Mouse (Mus musculus) adrenal gland, postnatal 10 days (tissue): ENCODE data around the gene Adgrb3. TPM values are rescaled to one million over a fixed set of nuclear protein-coding genes. Genes with fewer than 3 reads are reported as not detected.
"Not testable (repeated sequence)": the region's sequence is repeated elsewhere in the genome, so short reads cannot be mapped to it uniquely, and the experiment has no call there.

Source experiments
- DNase-seq: peaks from one replicate; pipeline ENCODE4 v3.0.0; 2021; ENCODE audit warnings: mixed read lengths
- total RNA-seq, 2 experiments: library from RNA; stranded (reverse); gene quantifications; 2 replicates each; pipeline ENCODE4 v1.2.3; 2021

Gene Adgrb3
- total RNA-seq, 2 experiments from 2014 or later: 2.4 to 4.5 TPM

DNA sequence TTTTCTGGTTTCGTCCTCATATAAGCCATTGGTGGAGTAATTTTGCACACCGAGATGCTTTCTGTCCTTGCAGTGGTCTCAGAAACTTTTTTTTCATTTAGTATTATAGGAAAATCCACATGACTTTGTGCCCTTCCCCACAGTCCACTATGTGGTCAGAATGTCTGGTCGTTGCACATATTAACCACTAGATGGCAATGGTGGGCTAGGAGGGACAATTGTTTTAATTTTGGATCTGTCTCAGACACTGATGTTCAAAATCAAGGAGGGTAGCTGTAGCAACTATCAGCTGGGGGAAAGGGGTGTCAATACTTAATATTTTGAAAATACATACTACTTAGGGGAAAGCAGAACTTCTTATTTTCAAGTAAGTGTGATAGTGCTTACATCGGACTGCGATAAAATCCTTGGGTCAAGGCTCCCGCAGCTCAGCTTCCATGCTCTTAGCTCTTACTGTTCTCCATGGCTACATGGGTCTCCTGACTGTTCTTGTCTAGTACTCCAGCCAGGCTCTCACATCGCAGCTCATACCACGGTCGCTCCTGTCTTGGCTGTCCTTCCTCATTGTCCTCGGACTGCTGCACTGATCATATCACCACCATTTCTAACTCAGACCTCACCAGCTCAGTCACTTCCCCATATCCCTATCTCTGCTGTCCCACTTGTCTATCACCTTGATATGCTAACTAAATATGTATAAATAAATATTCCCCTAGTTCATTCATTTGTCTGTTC lies 319.0 kb downstream of the Adgrb3 start:
- DNase-seq: peak; percentile 5

DNA sequence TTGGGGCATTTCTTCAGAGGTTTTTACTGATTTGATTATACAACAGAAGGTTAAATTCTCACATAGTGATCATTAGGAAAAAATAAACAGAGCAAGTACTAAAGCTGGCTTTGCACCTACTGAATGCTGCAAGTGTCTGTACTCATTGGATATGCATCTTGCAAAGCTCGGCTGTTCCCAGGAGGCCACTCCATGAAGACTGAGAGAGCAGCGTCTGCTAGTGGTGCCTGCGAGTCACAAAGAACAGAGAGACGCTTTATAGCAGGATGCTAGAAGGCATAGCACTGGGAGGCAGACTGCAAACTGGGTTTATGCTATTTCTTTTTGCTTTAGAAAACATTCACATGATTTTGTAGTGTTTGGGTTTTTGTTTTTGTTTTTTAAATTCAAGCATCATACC lies 325.2 kb downstream of the Adgrb3 start:
- DNase-seq: no peak

DNA sequence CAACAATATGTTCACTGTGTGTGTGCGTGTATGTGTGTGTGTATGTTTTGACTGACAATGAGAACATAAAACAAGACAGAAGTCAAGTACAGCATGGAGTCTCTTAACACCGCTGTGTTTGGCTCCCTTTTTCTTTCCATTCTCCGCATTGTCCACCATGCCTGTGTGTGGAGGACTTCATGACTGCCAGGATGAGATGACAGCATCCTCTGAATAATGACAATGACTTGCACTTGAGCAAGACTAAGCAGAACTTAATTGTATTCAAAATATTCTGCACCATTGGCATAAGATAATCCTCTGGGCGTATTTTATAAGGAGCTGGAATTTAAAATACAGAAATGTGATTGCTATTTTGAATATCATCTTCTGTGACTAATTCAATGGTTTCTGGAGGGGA lies 326.0 kb downstream of the Adgrb3 start:
- no peak for DNase-seq

DNA sequence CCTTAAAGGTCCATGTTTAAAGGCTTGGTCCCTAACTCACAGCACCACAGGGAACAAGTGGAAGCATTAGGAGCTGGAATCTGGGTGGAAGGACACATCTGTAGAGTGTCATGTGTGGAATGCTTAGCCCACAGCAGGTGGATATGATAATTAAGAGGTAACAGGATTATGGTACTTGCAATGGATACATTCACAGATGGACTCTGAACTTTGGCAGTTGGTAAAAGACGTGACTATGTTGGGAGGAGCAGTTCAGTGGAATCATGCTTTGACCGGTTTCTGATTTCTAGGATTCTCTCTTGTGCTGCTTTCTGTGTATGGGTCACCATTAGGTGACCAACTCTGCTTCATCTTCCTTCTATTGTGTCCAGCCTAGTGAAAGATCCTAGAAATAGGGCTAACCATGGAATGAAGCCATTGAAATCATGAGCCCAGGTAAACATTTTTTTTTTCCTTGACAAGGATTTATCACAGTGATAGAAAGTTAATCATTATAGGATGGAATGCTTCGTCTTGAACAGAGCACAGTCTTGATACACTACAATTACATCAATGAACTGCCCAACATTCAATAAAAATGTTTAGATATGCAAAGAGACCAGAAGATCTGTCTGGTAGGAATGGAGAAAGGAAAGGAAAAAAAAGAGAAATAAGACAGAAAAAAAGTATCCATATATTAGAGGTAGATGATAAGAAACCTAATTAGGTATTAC lies 334.1 kb downstream of the Adgrb3 start:
- DNase-seq: no peak

DNA sequence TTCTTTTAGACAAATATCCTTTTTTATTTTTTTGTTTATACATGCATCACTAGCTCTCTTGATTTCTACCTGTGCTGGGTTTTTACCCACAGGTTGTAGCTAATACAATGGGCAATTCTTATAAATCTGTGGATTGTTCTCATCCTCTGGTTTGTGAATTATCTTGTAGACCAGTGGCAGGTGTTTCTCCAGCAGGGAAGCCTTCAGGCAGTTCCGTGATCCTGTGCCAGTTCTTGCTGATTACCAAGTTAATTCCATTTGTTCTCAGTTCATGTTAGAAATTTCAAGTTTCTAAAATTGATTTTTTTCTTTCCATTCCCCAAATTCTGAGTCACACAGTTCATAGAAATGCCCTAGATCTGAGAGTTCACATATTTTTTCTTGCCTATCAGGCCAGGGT lies 338.0 kb downstream of the Adgrb3 start:
- DNase-seq: no peak

DNA sequence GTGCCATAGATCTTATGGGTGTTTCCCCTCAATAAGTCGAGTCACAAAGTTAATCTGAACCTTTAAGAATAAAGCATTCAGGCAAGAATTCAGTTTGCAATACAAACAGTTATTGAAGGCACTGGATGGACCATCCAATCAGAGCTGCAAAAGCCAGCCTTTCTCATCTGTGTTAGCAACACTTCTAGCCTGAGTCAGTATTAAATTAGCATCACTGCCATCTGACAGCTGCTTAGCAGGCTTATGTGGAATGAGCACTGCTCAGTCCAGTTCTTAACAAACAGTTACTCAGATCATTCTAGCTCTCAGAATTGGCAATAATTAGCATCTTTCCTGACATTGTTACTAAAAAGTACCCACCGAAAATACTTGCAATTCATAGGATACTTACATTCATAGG lies 339.3 kb downstream of the Adgrb3 start:
- DNase-seq: no peak

DNA sequence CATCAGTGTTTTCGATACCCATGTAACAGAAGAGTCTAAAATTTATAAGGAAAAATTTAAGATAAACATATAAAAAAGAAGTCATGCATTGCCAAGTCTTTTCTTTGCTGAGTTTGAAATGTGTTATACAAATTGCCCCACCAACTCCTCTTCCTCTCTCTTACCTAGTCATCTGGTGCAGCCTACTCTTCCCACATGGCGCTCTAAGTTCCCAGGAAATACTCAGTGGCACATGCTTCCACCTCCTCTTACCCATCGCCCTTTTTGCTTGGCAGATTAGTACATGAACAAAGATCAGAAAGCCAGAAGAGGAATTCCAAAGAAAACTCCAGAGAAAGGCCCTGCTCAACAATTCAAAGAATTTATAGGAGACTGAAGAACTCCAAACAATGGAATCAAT lies 353.8 kb downstream of the Adgrb3 start:
- DNase-seq: no peak

DNA sequence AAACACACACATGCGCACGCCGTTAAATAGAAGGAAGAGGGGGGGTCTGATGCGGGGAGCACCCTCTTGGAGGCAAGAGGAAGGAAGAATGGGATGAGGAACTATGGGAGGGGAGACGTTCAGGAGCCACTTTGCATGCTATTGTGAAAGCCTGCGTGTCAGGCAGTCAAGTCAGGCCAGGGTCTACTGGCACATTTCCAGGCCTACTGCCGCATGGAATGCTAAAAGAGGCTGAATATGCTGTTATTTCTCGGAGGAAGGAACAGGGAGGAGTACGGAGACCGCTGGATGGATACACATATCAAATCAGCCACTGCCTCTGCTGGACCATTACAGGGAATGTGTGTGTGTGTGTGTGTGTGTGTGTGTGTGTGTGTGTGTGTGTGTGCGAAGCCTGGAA lies 355.0 kb downstream of the Adgrb3 start:
- no peak for DNase-seq

DNA sequence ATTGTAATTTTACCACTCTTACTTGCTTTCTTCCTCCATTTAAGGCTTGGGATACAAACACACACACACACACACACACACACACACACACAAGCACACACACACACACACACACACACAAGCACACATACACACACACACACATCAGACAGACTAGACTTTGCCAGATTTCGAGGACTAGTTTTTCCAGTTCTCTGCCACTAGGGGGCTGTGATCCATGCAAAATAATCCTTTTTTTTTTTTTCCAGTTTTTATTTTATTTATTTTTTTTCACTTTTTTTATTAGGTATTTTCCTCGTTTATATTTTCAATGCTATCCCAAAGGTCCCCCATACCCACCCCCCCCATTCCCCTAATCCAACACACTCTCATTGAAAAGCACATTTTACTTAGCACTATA lies 357.9 kb downstream of the Adgrb3 start:
- DNase-seq: not testable (repeated sequence)

DNA sequence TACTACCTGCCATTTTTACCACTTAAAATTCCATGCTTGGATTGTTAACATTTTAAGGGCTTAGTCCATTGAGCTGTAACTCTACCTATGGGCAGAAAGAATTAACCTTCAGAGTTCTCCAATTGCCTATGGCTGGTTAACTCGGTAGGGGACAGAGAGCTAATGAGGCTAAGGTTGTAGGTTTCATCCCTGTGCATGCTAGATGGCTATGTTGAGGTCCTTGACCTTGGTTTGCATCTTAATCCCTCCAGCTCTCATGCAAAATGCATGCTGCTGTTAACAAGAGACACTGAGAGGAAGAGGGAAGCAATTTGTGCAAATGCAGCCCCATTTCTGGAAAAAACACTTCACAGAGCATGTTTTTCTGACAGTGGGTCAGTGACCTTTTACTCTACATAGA lies 366.9 kb downstream of the Adgrb3 start:
- no peak for DNase-seq

DNA sequence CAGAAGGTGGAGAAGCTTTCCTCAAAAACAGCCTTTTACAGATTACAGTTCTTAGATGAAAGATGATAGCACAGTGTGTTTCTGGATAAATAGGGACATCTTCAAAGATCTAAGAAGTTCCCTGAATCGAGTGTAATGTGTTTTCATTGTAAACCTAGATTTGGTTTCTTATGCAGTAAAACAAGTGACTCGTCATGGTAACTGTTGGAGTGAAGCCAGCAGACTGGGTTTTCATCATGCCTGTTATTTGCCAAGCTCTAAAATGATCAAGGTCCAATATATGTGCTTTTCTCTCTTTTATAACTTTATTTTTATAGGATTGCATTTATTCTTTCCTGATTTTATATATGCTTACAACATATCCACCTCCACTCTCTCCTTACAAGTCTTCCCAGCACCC lies 394.0 kb downstream of the Adgrb3 start:
- peak; percentile 7 for DNase-seq

DNA sequence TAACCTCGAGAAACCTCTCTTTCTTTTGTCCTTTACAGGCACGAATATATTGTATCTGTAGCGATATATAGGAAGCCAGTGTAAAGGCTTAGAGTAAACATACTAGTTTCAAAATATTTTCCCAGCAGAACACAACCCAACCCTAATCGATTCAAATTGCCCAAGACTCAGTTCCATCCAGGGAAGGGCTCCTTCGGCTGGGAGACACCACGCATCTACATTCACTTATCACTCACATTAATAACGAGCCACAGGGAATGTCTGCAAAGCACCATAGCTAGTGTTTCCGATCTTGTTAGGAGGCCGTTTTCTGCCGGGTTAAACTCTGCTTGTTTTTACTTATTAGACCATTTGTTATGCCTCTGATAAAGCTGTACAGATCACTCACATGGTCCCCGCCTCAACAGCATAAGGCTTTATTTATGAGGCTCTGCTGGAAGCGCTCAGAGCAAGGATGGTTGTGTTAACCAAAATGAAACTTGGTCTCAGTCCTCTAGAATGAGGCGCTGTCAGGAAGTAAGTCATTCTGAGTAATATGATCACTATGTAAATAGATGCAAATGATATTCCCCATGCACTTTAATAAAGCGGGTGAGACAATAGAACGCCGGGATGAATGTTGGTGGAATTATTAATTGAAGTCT lies 399.2 kb downstream of the Adgrb3 start:
- DNase-seq: peak; percentile 1

DNA sequence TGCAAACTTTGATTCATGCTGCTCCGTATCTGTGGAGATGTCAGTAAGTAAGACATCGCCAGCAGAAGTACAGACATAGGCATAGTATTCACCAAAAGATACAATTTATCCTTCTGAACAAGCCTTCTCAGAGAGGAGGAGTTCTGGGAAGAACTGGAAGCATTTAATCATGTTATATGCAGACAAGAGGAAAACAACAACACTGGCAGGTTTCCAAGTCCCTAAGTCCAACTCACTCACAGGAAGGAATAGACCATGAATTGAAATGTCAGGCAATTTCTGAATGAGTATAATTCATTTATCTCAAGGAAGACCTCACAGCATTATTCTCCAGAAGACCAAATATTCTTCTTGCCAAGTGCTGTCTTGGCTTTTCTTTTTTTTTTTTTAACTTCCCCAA lies 408.8 kb downstream of the Adgrb3 start:
- no peak for DNase-seq

DNA sequence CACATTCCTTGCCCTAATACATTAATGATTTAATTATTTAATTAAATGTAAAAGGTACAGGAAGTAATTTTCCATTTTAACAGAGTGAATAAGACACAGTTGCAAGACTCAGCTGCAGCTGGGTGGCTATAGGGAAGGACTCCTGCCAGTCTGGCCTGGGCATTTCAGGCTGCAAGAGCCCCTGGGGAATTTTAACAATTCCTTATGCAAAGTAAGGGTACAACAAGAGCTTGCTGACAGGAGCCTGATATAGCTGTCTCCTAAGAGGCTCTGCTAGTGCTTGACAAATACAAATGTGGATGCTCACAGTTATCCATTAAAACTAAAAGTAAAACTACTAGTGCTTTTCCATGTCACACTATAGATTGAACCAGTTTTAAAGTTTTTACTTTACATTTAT lies 410.1 kb downstream of the Adgrb3 start:
- no peak for DNase-seq

DNA sequence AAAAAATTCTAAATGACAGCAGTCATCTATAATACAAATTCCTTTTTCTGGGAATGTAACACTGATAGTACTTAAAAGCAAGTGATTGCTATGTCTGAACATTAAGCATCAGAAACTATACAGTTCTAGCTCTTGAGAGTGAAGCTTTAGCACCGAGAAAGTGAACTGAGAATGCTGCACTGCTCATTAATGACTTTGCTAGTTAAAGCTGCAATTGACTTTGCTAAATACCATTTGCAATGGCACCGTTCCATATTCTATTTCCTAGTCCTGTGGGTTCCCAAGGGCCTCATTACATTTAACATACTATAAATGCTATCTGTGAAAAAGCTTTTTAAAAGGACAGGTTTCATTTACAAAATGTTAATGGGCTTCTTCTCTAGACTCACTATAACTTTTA lies 414.4 kb downstream of the Adgrb3 start:
- DNase-seq: no peak

DNA sequence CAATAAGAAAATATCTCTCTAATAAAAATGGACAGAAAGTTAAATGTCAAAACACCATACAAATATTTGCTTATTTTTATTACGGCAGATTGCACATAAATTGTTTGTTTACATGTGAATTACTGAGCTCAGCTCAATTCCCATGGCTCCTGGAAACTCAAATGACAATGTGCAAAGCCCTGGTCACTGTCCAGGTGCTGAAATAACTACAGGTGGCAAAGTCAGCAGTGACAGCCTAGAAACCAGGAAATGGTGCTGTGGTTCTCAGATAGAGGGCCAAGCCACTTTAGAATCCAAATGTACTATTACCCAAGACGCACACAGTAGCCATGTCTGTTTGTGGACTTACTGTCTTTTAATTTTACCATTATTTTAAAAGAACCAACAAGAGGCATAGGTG lies 465.3 kb downstream of the Adgrb3 start:
- DNase-seq: no peak

DNA sequence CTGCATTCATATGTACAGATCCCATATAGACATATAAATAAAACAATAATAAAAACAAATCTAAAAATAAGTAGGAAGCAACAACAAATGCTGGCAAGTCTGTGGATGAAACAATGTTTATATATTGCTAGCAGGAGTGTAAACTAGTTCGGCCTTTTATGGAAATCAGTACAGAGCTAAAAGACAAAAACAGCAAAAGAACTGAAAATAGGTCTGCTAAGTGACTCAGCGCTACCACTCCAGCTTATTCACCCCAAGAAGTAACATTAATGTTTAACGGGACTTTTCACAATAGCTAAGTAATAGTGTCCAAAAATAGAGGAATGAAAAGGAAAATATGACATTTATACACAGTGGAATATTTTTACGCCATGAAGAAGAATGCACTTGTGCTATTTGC lies 471.0 kb downstream of the Adgrb3 start:
- DNase-seq: no peak

DNA sequence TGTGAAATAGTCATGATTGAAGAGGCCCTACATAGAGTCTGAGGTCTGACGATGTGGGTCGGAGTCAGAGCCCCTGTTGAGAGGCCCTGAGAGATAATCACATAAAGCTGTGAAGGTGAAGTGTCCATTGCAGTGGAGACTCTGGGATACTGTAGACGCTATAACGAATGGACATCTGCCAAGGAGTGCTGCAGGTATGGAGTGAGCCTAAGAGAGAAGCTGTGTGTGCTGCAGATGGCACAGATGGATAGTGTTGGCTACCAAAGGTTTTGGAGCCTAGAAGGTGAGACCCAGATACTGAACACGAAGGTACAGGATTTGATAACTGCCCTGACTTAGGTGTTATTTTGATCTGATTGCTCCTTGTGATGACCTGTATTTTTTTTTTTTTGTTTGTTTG lies 474.0 kb downstream of the Adgrb3 start:
- DNase-seq: no peak

DNA sequence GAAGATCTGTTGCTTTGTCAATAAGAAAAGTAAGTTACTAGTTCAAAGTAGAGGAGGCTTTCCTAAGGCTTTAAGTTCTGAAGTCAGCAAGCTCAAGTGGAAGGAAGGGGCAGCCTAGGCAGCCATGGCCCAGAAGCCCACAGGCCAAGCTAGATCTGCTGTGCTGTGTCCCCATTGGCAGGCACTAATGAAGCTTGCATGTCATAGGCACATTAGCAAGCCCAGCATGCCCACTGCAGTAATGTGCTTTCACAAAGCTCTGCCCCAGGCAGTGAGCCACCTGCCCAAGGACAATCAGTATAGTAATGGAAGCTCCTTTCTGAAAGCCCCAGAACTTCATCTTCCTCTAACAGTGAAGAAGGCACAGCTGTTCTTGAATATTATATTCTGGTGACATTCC lies 484.6 kb downstream of the Adgrb3 start:
- DNase-seq: no peak

DNA sequence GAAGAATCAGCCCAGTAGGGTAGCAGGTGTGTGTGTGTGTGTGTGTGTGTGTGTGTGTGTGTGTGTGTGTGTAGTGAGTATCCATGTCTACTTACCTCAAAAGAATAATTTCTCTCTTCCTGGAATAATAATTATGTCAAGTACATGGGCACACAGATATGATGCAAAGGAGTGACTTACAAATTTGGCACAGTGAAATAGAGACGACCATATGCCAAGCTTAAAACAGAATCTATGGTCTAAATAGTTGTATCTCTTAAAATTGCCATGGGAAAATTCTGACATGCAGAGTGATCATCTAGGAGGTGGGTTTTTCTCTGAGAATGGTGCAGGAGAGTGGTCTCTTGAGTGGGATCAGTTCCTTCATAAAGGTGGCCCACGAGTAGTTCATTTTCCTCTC lies 504.1 kb downstream of the Adgrb3 start:
- DNase-seq: no peak

DNA sequence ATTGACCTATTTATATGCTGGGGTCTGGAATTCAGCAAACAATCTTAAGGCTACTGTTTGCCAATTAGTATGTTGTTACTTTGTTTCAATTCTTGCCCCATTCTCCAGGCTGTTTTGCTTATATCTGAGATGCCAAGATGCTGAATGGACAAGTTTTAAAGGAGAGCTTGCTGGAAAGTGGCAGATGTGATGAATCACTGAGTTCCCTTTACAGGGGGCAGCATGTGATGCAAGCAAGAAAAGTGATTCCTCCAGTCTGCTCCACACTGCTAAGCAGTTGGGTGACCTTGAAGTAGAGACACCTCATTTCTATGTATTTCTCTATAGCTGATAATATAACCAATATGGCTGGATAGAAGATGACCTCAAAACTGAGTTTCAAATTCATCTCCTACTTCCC lies 512.4 kb downstream of the Adgrb3 start:
- no peak for DNase-seq

DNA sequence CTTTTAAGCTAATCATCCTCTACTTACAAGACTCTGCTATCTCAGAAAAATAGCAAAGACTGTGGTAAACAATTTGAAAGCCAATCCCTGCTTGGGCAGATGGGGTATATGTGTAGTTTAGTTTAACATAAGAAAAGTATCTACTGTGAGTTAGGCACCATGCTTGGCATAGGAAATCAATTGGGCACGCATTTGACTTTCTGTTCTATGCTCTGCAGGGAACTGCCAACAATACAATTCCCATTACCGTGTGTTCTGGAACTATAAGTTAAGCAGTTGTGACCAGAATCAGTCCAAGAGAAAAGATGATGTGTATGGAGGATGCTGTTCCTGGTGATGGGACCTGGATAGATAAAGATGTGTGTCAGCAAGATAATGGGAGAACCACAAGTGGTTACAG lies 517.2 kb downstream of the Adgrb3 start:
- no peak for DNase-seq

DNA sequence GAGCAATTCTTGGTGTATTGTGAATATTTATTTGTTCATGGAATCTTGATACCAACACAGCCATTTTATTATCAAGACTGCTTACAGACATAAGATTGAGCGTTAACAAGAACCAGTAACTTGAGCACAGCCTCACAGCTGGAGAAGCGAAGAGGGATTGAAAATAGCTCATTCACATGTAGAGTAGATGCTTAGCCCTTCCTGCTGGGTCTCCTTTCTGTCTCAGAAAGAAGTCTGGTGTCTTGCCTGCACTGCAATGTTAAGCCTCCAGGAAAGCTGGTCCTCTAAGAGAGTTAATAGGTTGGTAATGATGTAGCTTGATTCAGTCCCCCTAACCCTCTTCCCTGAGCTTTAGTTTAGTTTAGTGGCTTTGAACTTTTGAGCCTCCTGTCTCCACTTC lies 519.4 kb downstream of the Adgrb3 start:
- DNase-seq: no peak

DNA sequence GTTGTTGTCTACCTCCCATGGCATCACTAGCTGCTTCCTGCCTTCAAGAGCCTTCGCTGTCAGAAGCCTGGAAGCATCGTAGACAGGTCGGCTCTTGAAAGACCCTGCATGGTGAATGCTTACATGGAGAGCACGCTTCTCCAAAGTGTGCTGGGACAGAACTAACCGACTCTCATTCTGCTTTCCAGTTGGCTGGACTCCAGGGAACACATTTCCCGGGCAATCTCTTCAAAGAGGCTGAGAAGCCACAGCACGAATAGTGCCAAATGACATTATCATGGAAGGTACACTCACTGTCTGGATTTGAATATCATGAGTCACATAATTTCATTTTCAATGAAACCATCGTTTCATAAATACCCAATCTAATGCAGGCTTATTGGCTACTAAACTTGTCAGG lies 548.0 kb downstream of the Adgrb3 start:
- no peak for DNase-seq
